Mouse (Mus musculus): ENCODE measurements around the gene Klhl6.

Klhl6 gene

GRCm38 (mm10) chr16:19973480-19973879, 9.4 kb downstream of the Klhl6 start:
- in situ Hi-C loops (cut with MboI, MseI): loop anchor here (10.0 to 25.0 kb wide), 4 partner anchors 489 to 1814 kb away; partner anchors contain the start of genes Ehhadh (in 1 of the 2), Eif4g1 (in 1 of the 2), Map3k13 (in 1 of the 2) and Psmd2 (in 1 of the 2)

GRCm38 (mm10) chr16:19972736-19973350, 10.0 kb downstream of the Klhl6 start:
- in situ Hi-C loops (cut with MboI, MseI): loop anchor here (10.0 to 25.0 kb wide), 4 partner anchors 489 to 1814 kb away; partner anchors contain the start of genes Ehhadh (in 1 of the 2), Eif4g1 (in 1 of the 2), Map3k13 (in 1 of the 2) and Psmd2 (in 1 of the 2)

DNA sequence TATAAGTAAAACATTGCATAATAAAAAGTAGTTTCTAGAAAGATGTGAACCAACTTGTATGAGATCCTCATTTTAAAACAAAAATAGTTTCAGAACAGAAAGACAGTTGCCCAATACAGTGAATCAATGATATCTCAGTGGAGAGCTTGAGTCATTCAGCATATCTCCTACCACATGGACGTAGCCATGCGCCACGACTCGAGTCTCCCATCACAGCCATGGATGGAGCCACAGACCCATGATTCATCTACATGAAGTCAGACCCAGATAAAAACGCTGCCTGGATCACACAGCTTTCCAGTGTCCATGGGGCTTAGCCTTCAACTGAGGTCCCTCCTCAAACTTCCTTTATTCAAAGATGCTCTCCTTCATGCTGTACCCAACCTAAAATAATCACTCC, 13.3 kb downstream of the Klhl6 start:
- in situ Hi-C loops (cut with MboI, MseI): loop anchor here (5.0 to 25.0 kb wide), 5 partner anchors 123 to 1818 kb away; partner anchors contain the start of genes Abcf3 (in 1 of the 2), Ehhadh (in 1 of the 2), Eif4g1 (in 1 of the 2) and Map3k13 (in 1 of the 2)

- in situ Hi-C loops (cut with MboI, MseI): loop anchor here (5.0 to 25.0 kb wide), 5 partner anchors 124 to 1819 kb away; partner anchors contain the start of genes Abcf3 (in 1 of the 2), Ehhadh (in 1 of the 2), Eif4g1 (in 1 of the 2) and Map3k13 (in 1 of the 2)
Observed at GRCm38 (mm10) chr16:19968666-19969065, 14.2 kb downstream of the Klhl6 start.

DNA sequence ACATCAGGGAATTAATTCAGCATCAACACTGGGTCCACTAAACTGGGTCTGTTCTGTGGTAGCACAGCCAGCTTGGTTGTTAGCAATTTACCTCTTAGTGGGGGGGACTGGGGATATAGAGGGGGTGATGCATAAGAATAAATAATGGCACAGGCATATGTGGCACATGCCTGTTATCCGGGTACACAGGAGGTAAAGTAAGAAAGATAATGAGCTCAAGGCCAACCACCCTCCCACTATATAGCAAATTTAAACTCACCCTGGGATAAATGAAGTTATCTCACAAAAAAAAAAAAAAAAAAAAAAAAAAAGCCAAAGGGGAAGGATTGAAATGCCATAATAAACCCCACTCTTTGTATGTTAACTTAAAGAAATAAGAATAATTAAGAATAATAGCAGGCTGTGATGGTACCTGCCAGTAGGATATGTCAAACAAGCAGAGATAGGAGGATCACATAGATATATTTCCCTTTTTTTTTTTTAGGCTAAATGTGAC, 14.9 kb downstream of the Klhl6 start:
- in situ Hi-C loops (cut with MboI, MseI): loop anchor here (5.0 to 25.0 kb wide), 5 partner anchors 124 to 1819 kb away; partner anchors contain the start of genes Abcf3 (in 1 of the 2), Ehhadh (in 1 of the 2), Eif4g1 (in 1 of the 2) and Map3k13 (in 1 of the 2)

DNA sequence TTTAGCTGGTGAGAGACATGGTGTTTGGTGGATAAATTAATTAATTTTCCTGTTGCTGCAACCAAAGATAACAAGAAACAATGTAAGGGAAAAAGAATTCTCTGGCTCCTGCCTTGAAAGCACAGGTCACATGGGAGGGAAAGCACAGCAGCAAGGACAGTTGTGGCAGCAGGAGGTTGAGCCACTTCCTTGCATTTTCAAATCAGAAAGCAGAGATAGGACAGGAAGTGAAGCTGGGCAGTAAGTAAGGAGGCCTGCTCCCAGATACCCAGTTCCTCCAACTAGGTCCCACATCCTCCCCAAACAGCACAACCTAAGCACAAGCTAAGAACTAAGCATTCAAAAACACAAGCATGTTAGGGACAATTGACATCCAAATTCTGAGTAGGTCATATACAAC, 15.9 kb downstream of the Klhl6 start:
- in situ Hi-C loops (cut with MboI, MseI): loop anchor here (5.0 to 25.0 kb wide), 5 partner anchors 125 to 1820 kb away; partner anchors contain the start of genes Abcf3 (in 1 of the 2), Ehhadh (in 1 of the 2), Eif4g1 (in 1 of the 2) and Map3k13 (in 1 of the 2)

DNA sequence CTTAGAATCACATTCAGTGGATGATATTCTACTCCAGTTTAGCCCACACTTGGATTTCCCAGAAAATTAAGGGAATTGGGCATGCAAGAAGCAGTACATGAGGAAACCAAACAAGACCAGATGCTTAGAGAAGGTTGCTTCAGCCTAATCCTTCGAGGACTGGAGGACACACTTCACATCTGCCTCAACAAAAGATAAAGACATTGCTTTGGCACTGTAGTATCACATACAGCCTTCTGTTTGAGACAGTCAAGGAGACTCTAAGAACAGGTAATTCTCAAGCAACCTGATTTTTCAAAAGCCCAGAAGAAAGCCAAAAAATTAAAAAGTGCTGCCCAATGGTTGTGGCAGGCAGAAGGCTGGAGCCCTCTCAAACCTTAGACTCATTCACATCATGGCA, 16.4 kb downstream of the Klhl6 start:
- in situ Hi-C loops (cut with MboI, MseI): loop anchor here (5.0 to 25.0 kb wide), 5 partner anchors 126 to 1821 kb away; partner anchors contain the start of genes Abcf3 (in 1 of the 2), Ehhadh (in 1 of the 2), Eif4g1 (in 1 of the 2) and Map3k13 (in 1 of the 2)

GRCm38 (mm10) chr16:19962951-19963350, 19.9 kb downstream of the Klhl6 start:
- in situ Hi-C loops (cut with MboI, MseI): loop anchor here (10.0 to 25.0 kb wide), 4 partner anchors 499 to 1824 kb away; partner anchors contain the start of genes Abcf3 (in 1 of the 2), Ehhadh (in 1 of the 2), Eif4g1 (in 1 of the 2) and Map3k13 (in 1 of the 2)

- in situ Hi-C loops (cut with MboI, MseI): loop anchor here (10.0 to 25.0 kb wide), 4 partner anchors 501 to 1826 kb away; partner anchors contain the start of genes Abcf3 (in 1 of the 2), Ehhadh (in 1 of the 2), Eif4g1 (in 1 of the 2) and Map3k13 (in 1 of the 2)
Observed at GRCm38 (mm10) chr16:19961070-19961469, 21.8 kb downstream of the Klhl6 start.

GRCm38 (mm10) chr16:19960407-19961058, 22.3 kb downstream of the Klhl6 start:
- in situ Hi-C loops (cut with MboI, MseI): loop anchor here (10.0 to 25.0 kb wide), 4 partner anchors 502 to 1827 kb away; partner anchors contain the start of genes Abcf3 (in 1 of the 2), Ehhadh (in 1 of the 2), Eif4g1 (in 1 of the 2) and Map3k13 (in 1 of the 2)

DNA sequence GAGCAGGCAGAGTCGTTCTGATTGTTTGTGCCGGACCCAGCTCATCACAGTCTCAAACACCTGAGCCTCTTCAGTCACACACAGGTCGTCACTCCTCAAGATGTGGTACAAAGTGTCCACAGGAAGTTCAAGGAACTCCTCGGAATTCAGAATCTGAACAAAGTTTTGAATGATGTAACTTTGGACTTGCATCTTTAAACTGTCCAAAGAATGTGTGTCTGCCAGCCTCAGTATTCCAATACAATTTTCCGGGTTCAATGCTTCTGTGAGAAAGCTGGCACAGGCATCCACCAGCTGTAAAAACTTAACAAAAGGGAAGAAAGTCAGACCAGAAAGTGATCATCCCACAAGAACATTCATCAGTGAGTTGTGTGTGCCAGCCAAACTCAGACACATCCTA, 25.8 kb downstream of the Klhl6 start:
- in situ Hi-C loops (cut with MboI, MseI): loop anchor here (5.0 to 25.0 kb wide), 4 partner anchors 135 to 1830 kb away; partner anchors contain the start of genes Ehhadh (in 1 of the 2), Eif4g1 (in 1 of the 2), Map3k13 (in 1 of the 2) and Psmd2 (in 1 of the 2)

DNA sequence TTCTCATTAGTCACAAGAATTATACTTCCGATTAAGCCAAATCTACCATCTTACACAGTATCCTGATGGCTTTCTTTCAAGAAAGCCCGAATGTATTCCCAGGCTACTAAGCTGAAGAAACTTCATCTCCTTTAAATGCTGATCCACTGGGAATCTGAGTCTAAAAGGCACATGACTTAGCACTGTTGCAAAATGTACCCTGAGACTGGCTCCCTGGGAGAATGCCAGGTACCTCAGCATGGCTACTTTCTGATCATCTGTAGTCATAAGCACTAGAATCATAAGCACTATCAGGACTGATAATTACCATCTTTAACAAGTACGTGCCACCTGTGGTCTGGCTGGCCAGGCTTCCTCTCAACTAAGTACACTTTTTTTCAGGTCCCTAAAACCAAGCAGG, 35.5 kb downstream of the Klhl6 start:
- in situ Hi-C loops (cut with MboI, MseI): loop anchor here in 1 of 2 experiments (5.0 kb wide), 2 partner anchors 40 to 55 kb away; no protein-coding TSS in a partner anchor

DNA sequence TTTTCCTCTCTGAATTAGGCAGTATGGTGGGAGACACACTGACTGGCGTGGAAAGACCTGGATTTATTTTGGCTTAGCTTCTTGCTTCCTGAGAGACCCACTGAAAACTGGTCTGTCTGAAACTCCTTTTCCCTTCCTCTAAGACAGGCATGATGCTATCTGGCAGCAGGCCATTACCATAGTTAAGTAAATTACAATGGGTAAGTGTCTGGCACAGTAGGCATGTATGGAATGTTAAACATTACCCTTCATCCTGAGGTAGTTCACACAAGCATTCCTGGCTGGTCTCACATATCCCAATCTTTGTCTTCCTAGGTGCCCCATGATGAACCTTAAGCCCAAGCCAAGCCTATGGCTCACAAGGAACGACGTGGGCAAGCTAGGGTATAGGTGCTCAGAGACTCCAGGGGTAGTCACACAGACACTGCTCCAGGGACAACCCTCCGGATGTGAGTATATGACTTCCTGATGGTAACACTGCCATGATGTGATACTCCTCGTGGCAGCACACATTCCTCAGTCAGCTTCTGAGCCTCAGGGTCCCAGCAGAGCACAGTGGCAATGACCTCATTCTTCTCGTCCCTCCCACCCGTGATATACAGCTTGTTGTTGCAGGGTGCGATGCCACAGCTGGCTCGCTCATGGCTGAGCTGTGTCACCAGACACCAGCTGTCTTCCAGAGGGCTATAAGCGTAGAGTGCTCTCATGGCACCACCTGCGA, 36.1 kb downstream of the Klhl6 start:
- in situ Hi-C loops (cut with MboI, MseI): loop anchor here in 1 of 2 experiments (5.0 kb wide), 2 partner anchors 39 to 56 kb away; no protein-coding TSS in a partner anchor

DNA sequence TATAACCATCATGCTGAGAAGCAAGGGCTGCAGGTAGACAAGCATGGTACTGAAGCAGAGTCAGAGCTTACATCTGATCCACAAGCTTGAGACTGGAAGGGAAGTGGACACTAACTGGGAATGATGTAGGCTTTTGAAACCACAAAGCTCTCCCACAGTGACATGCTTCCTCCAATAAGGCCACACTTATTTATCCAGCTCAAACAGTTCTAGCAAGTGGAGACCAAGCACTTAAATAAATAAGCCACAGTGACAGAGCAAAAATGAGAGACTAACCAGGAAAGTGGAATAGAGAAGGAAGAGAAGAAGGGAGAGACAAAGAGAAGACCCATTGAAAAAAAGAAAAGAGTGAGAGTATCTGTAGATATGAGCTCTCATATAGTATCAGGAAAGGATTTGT, 62.0 kb downstream of the Klhl6 start:
- in situ Hi-C loops (cut with MboI, MseI): no loop called here

- in situ Hi-C loops (cut with MboI, MseI): no loop called here
Observed at GRCm38 (mm10) chr16:19918286-19918685, 64.6 kb downstream of the Klhl6 start.

GRCm38 (mm10) chr16:19912582-19912981, 70.3 kb downstream of the Klhl6 start:
- in situ Hi-C loops (cut with MboI, MseI): no loop called here

DNA sequence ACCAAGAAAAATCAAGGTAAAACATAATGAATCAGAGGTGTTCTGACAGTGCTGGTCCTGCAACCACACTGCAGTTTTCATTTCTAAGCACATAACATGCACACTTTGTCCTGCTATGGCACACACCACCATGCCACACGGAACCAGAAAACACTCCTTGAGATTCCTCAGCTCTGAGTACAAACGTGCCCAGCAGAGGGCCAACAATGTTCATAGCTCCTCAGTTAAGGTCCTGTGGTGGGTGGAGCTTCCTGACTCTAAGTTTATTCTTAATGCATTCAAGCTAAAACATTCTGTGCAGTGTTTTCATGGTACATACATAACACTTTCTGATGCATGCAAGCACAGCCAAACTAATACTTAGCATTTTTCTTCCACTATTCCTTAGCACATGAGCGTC, 74.5 kb downstream of the Klhl6 start:
- in situ Hi-C loops (cut with MboI, MseI): loop anchor here (5.0 kb wide), 2 partner anchors 39 to 186 kb away; no protein-coding TSS in a partner anchor

GRCm38 (mm10) chr16:19907103-19907502, 75.7 kb downstream of the Klhl6 start:
- in situ Hi-C loops (cut with MboI, MseI): loop anchor here (5.0 kb wide), 2 partner anchors 40 to 185 kb away; no protein-coding TSS in a partner anchor

GRCm38 (mm10) chr16:19904734-19905479, 77.9 kb downstream of the Klhl6 start:
- in situ Hi-C loops (cut with MboI, MseI): loop anchor here (5.0 kb wide), 2 partner anchors 42 to 183 kb away; no protein-coding TSS in a partner anchor
